8 mouse cellular contexts compared by ENCODE assay signal in the genomic region with DNA sequence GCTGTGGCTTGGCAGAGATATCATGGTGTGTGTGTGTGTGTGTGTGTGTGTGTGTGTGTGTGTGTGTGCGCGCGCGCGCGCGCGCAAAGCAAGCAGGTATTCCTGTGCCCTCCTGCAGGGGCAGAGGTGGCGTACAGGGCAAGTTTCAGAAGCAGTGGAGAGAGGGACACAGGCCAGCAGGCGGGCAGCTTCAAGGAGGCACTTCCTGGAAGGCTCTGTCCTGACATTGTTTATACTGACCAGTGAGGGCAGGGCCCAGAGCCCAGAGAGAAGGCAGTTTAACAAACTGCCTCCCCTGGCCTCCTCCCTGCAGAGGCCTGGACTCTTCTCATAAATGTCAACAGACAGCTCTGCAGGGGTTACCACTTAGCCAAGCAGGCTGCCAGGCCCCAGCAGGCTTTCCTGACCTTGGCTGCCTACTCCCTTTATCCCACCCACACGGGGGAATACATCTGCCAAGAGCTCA. TPM values are rescaled to one million over a fixed set of nuclear protein-coding genes. Genes with fewer than 3 reads are reported as not detected.
DNase-seq lines count a peak whose midpoint lies in the region; ATAC-seq and TF ChIP-seq lines count a peak whose summit lies in the region.

No protein-coding gene starts in this region.

- TF ChIP-seq CTCF in thymus, adult 2 months (IDR thresholded peaks at IDR 0.05; ENCODE audit: borderline replicate concordance, control insufficient read depth, extremely low read depth, insufficient read depth, low read length, poor library complexity): peak; percentile 13; the same call in 1 of the 2 replicates
- no peak; the same call in 1 of the 2 replicates for TF ChIP-seq CTCF in left cerebral cortex, adult 2 months (IDR thresholded peaks at IDR 0.05)

- intact Hi-C loops in left cerebral cortex, adult 2 months (cut with DNase I): loop anchor here (5.0 to 10.0 kb wide), 2 partner anchors 42 to 150 kb away; partner anchors contain the start of gene Zcchc24

- DNase-seq in embryo, embryonic 10 days (ENCODE audit: low spot score): peak; percentile 64
- no peak for DNase-seq in embryo, embryonic 9.5 days (ENCODE audit: extremely low spot score)
- DNase-seq in thymus, adult 2 months: no peak
- DNase-seq in thymus, adult 18-20 months: no peak
- no peak for DNase-seq in liver, embryonic 11.5 days (ENCODE audit: low spot score)
- DNase-seq in left cerebral cortex, adult 2 months (ENCODE audit: extremely low spot score in 1 of 2, low spot score in 2 of 2): no peak

- no peak for TF ChIP-seq POLR2A in thymus, adult 2 months (IDR thresholded peaks at IDR 0.05; ENCODE audit: control insufficient read depth, extremely low read depth, insufficient read depth, low read length, poor library complexity)

- 75% methylated on average over 11 of the region's 11 CpGs for whole genome bisulfite sequencing in thymus, adult 2 months
- WGBS in hindbrain, embryonic 15.5 days: 59% methylated on average over 11 of the region's 11 CpGs
- 68% methylated on average over 11 of the region's 11 CpGs for WGBS in liver, embryonic 11.5 days
- WGBS in stomach, embryonic 16.5 days: 47% methylated on average over 11 of the region's 11 CpGs

- no peak overlapping the region for H3K9ac ChIP-seq in hindbrain, embryonic 15.5 days
- H3K9ac ChIP-seq in liver, embryonic 11.5 days (ENCODE audit: low read depth, low read length): no peak overlapping the region
- H3K9ac ChIP-seq in stomach, embryonic 16.5 days (ENCODE audit: low read length): peak overlapping the region; percentile 54; the same call in 1 of the 2 replicates

- peak overlapping the region; percentile 20; the same call in 1 of the 2 replicates for H3K27ac ChIP-seq in thymus, adult 2 months (ENCODE audit: control insufficient read depth, insufficient read depth, low read length)
- 0 out of 2 replicates have a peak overlapping the region, but pooled peaks have one; percentile 20 for H3K27ac ChIP-seq in hindbrain, embryonic 15.5 days (replicated peaks)
- H3K27ac ChIP-seq in liver, embryonic 11.5 days (ENCODE audit: low read depth, low read length): peak overlapping the region; percentile 38
- H3K27ac ChIP-seq in stomach, embryonic 16.5 days (ENCODE audit: low read length): peak overlapping the region; percentile 77
- H3K27ac ChIP-seq in left cerebral cortex, adult 2 months: no peak overlapping the region

- H3K9me3 ChIP-seq in hindbrain, embryonic 15.5 days: no peaks in the 10 kb centered on the region
- H3K9me3 ChIP-seq in liver, embryonic 11.5 days (ENCODE audit: control insufficient read depth, low read length): no peaks in the 10 kb centered on the region
- H3K9me3 ChIP-seq in stomach, embryonic 16.5 days (replicated peaks; ENCODE audit: control insufficient read depth, low read length): no peaks in the 10 kb centered on the region

- peak; percentile 78 for ATAC-seq in hindbrain, embryonic 15.5 days (ENCODE audit: low FRiP score, low read depth)
- ATAC-seq in liver, embryonic 11.5 days (replicated peaks; ENCODE audit: low FRiP score): peak; percentile 36; the same call in 1 of the 2 replicates
- ATAC-seq in stomach, embryonic 16.5 days (ENCODE audit: insufficient read depth, low FRiP score): peak; percentile 79; the same call in 1 of the 2 replicates

- peaks cover 49% of the 10 kb centered on the region for H3K4me1 ChIP-seq in thymus, adult 2 months (replicated peaks; ENCODE audit: control insufficient read depth, insufficient read depth, low read length)
- peaks cover 25% of the 10 kb centered on the region for H3K4me1 ChIP-seq in hindbrain, embryonic 15.5 days (replicated peaks)
- peaks cover 24% of the 10 kb centered on the region for H3K4me1 ChIP-seq in liver, embryonic 11.5 days (replicated peaks; ENCODE audit: control insufficient read depth, insufficient read depth, low read length)
- H3K4me1 ChIP-seq in stomach, embryonic 16.5 days (ENCODE audit: control insufficient read depth, insufficient read depth, low read length): peaks cover 23% of the 10 kb centered on the region

- no peaks in the 10 kb centered on the region for H3K27me3 ChIP-seq in thymus, adult 2 months (ENCODE audit: control insufficient read depth, insufficient read depth, low read length)
- no peaks in the 10 kb centered on the region for H3K27me3 ChIP-seq in hindbrain, embryonic 15.5 days
- H3K27me3 ChIP-seq in liver, embryonic 11.5 days (replicated peaks; ENCODE audit: control insufficient read depth, insufficient read depth, low read length): no peaks in the 10 kb centered on the region
- H3K27me3 ChIP-seq in stomach, embryonic 16.5 days (ENCODE audit: control insufficient read depth, insufficient read depth, low read length): no peaks in the 10 kb centered on the region

- no peak overlapping the region for H3K4me3 ChIP-seq in thymus, adult 2 months (ENCODE audit: control insufficient read depth, insufficient read depth, low read length)
- H3K4me3 ChIP-seq in hindbrain, embryonic 15.5 days: no peak overlapping the region
- no peak overlapping the region for H3K4me3 ChIP-seq in liver, embryonic 11.5 days (ENCODE audit: low read depth, low read length)
- no peak overlapping the region for H3K4me3 ChIP-seq in stomach, embryonic 16.5 days (replicated peaks; ENCODE audit: low read length)
- H3K4me3 ChIP-seq in left cerebral cortex, adult 2 months: no peak overlapping the region

- H3K4me2 ChIP-seq in hindbrain, embryonic 15.5 days: no peak overlapping the region
- no peak overlapping the region for H3K4me2 ChIP-seq in liver, embryonic 11.5 days
- no peak overlapping the region for H3K4me2 ChIP-seq in stomach, embryonic 16.5 days (ENCODE audit: low read depth, low read length)

- no peaks in the 10 kb centered on the region for H3K36me3 ChIP-seq in thymus, adult 2 months (ENCODE audit: control insufficient read depth, insufficient read depth, low read length)
- H3K36me3 ChIP-seq in hindbrain, embryonic 15.5 days: no peaks in the 10 kb centered on the region
- no peaks in the 10 kb centered on the region; the same call in 1 of the 2 replicates for H3K36me3 ChIP-seq in liver, embryonic 11.5 days (ENCODE audit: control insufficient read depth, insufficient read depth, low read length)
- no peaks in the 10 kb centered on the region for H3K36me3 ChIP-seq in stomach, embryonic 16.5 days (ENCODE audit: control insufficient read depth, insufficient read depth, low read length)

RNA-seq across cellular contexts. Expression of gene Ppif, which starts 31.1 kb away (rescaled TPM):
- 105 and 108 TPM in 2 replicates for polyA plus RNA-seq in thymus, adult 2 months (2012; rRNA removed)
- 33.2 and 40.7 TPM in 2 replicates for polyA plus RNA-seq in hindbrain, embryonic 15.5 days (2015; fragmentation: Nextera tagmentation; extraction: Ambion mirVana)
- polyA plus RNA-seq in liver, embryonic 11.5 days (2014; fragmentation: Nextera tagmentation; extraction: Ambion mirVana): 96.3 and 97.0 TPM in 2 replicates
- polyA plus RNA-seq in stomach, embryonic 16.5 days (2015; fragmentation: Nextera tagmentation; extraction: Ambion mirVana): 47.7 and 69.3 TPM in 2 replicates
- 10 to 100 TPM; 24.0 to 24.3 TPM for total RNA-seq in left cerebral cortex, adult 2 months (2021)

RNA-seq across cellular contexts. Expression of gene Zcchc24, which starts 43.8 kb away (rescaled TPM):
- 26.2 and 28.9 TPM in 2 replicates for polyA plus RNA-seq in thymus, adult 2 months (2012; rRNA removed)
- 15.7 and 16.1 TPM in 2 replicates for polyA plus RNA-seq in hindbrain, embryonic 15.5 days (2015; fragmentation: Nextera tagmentation; extraction: Ambion mirVana)
- 11.3 and 13.4 TPM in 2 replicates for polyA plus RNA-seq in liver, embryonic 11.5 days (2014; fragmentation: Nextera tagmentation; extraction: Ambion mirVana)
- polyA plus RNA-seq in stomach, embryonic 16.5 days (2015; fragmentation: Nextera tagmentation; extraction: Ambion mirVana): 15.3 and 17.1 TPM in 2 replicates
- 10 to 100 TPM; 47.0 TPM for total RNA-seq in left cerebral cortex, adult 2 months (2021)
